Mouse (Mus musculus): ENCODE measurements around the gene 1700023F06Rik.

DNA sequence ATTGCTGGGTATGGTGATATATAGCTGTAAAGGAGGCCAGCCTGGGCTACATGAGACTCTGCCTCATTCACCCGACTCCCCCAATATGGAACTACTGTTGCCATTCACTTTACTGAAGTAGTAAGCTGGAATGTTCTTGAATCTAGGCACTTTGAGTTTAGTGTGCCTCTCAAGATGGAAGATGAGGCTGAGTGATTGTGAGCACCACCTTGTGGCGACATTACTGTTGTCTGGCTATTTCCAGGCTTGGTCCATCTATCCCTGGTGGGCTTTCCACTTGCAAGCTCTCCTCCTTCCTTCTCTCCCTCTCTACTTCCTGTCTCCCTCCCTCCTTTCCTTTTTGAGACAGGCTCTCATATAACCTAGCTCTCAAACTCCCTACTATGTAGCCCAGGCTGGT, 23.5 kb downstream of the 1700023F06Rik start:
- TF ChIP-seq GATA1 (IDR thresholded peaks at IDR 0.05; ENCODE audit: low read length) (no peak), TAL1 (IDR thresholded peaks at IDR 0.05; ENCODE audit: low read length) (no peak)
